ENCODE assay signal across 9 mouse cellular contexts in genomic region chr11:107026554-107027430, GRCm38 (mm10). TPM values are rescaled to one million over a fixed set of nuclear protein-coding genes. Genes with fewer than 3 reads are reported as not detected.
DNase-seq lines count a peak whose midpoint lies in the region; ATAC-seq lines count a peak whose summit lies in the region.
"Had no signal": no experiment of that assay in that cellular context is flagged by ENCODE, and none has a peak within 500 bp of the region (broad histone marks: within the 10 kb centered on the region; RNA-seq: fewer than 3 reads in every experiment).

No protein-coding gene starts in this region.

- no peak for ATAC-seq in heart, embryonic 11.5 days (replicated peaks; ENCODE audit: insufficient number of reproducible peaks, low FRiP score, low TSS enrichment)
- ATAC-seq in hindbrain, embryonic 13.5 days (ENCODE audit: low FRiP score) = no peak
- ATAC-seq in midbrain, embryonic 13.5 days = no peak

- no peaks in the 10 kb centered on the region for H3K36me3 ChIP-seq in heart, embryonic 11.5 days (ENCODE audit: control insufficient read depth, insufficient read depth, low read length)
- H3K36me3 ChIP-seq in hindbrain, embryonic 13.5 days = no peaks in the 10 kb centered on the region
- no peaks in the 10 kb centered on the region for H3K36me3 ChIP-seq in midbrain, embryonic 13.5 days

- H3K9ac ChIP-seq in heart, embryonic 11.5 days (ENCODE audit: low read depth, low read length) = peak overlapping the region; percentile 73; the same call in 1 of the 2 replicates
- no peak overlapping the region for H3K9ac ChIP-seq in hindbrain, embryonic 13.5 days
- peak overlapping the region; percentile 76; the same call in 1 of the 2 replicates for H3K9ac ChIP-seq in midbrain, embryonic 13.5 days (replicated peaks)

- no peak for DNase-seq in heart, postnatal 4 days
- DNase-seq in urinary bladder, postnatal 10 days (ENCODE audit: low spot score) = no peak
- no peak for DNase-seq in gastrocnemius, postnatal 4 days (ENCODE audit: low spot score in 2 of 2)
- DNase-seq in gastrocnemius, postnatal 25 days = no peak

- H3K4me2 ChIP-seq in heart, embryonic 11.5 days = peak overlapping the region; percentile 97
- peak overlapping the region; percentile 90 for H3K4me2 ChIP-seq in hindbrain, embryonic 13.5 days
- H3K4me2 ChIP-seq in midbrain, embryonic 13.5 days (replicated peaks) = peak overlapping the region; percentile 74

- H3K27ac ChIP-seq in heart, embryonic 11.5 days (ENCODE audit: low read depth, low read length) = no peak overlapping the region
- no peak overlapping the region for H3K27ac ChIP-seq in brown adipose tissue, adult 24 weeks (replicated peaks; ENCODE audit: low read depth, low read length)
- H3K27ac ChIP-seq in hindbrain, embryonic 13.5 days = no peak overlapping the region
- H3K27ac ChIP-seq in midbrain, embryonic 13.5 days = no peak overlapping the region

- peaks cover 3% of the 10 kb centered on the region; the same call in 1 of the 2 replicates for H3K27me3 ChIP-seq in heart, embryonic 11.5 days (ENCODE audit: control insufficient read depth, insufficient read depth, low read length)
- H3K27me3 ChIP-seq in hindbrain, embryonic 13.5 days = 0 out of 2 replicates have a peak, but pooled peaks cover 6% of the 10 kb centered on the region
- H3K27me3 ChIP-seq in midbrain, embryonic 13.5 days = 0 out of 2 replicates have a peak, but pooled peaks cover 2% of the 10 kb centered on the region
- H3K27me3 ChIP-seq: Patski had no signal

- peak overlapping the region; percentile 69 for H3K4me3 ChIP-seq in heart, embryonic 11.5 days (ENCODE audit: low read depth, low read length)
- peak overlapping the region; percentile 90 for H3K4me3 ChIP-seq in brown adipose tissue, adult 24 weeks (ENCODE audit: insufficient read depth, low read depth, low read length)
- H3K4me3 ChIP-seq in hindbrain, embryonic 13.5 days = peak overlapping the region; percentile 60
- peak overlapping the region; percentile 63 for H3K4me3 ChIP-seq in midbrain, embryonic 13.5 days (replicated peaks)

- 12% methylated on average over 12 of the region's 12 CpGs for WGBS in heart, embryonic 11.5 days (ENCODE audit: insufficient replicate concordance)
- 6% methylated on average over 12 of the region's 12 CpGs for WGBS in hindbrain, embryonic 13.5 days
- WGBS in midbrain, embryonic 13.5 days = 12% methylated on average over 12 of the region's 12 CpGs

- H3K4me1 ChIP-seq in heart, embryonic 11.5 days (ENCODE audit: control insufficient read depth, insufficient read depth, low read length) = 0 out of 2 replicates have a peak, but pooled peaks cover 4% of the 10 kb centered on the region
- H3K4me1 ChIP-seq in brown adipose tissue, adult 24 weeks (ENCODE audit: control insufficient read depth, insufficient read depth, insufficient read length, low read length) = peaks cover 4% of the 10 kb centered on the region; the same call in 1 of the 2 replicates
- peaks cover 37% of the 10 kb centered on the region for H3K4me1 ChIP-seq in hindbrain, embryonic 13.5 days (replicated peaks)
- H3K4me1 ChIP-seq in midbrain, embryonic 13.5 days (replicated peaks) = peaks cover 42% of the 10 kb centered on the region

- no peaks in the 10 kb centered on the region for H3K9me3 ChIP-seq in heart, embryonic 11.5 days (replicated peaks; ENCODE audit: control insufficient read depth, low read length)
- no peaks in the 10 kb centered on the region for H3K9me3 ChIP-seq in hindbrain, embryonic 13.5 days
- H3K9me3 ChIP-seq in midbrain, embryonic 13.5 days = no peaks in the 10 kb centered on the region

RNA-seq across cellular contexts. Expression of gene 1810010H24Rik, which starts 1.3 kb away (rescaled TPM):
- 1.7 and 2.8 TPM in 2 replicates for polyA plus RNA-seq in heart, embryonic 11.5 days (2014; fragmentation: Nextera tagmentation; extraction: Ambion mirVana)
- 1 to 10 TPM; 3.7 to 4.0 TPM for total RNA-seq in heart, postnatal 4 days (2021)
- polyA plus RNA-seq in brown adipose tissue, adult 24 weeks (2012; ENCODE audit: insufficient read depth, insufficient read length, missing spikeins) = 2.5 and 2.8 TPM in 2 replicates
- 5.4 and 5.6 TPM in 2 replicates for polyA plus RNA-seq in hindbrain, embryonic 13.5 days (2015; fragmentation: Nextera tagmentation; extraction: Ambion mirVana)
- 4.6 and 5.6 TPM in 2 replicates for polyA plus RNA-seq in midbrain, embryonic 13.5 days (2015; fragmentation: Nextera tagmentation; extraction: Ambion mirVana)
- total RNA-seq in gastrocnemius, postnatal 4 days (2021) = 1 to 10 TPM; 3.2 to 4.5 TPM
- 1 to 10 TPM in 1 of 2 experiments, under 1 TPM in 1; 0.92 to 1.4 TPM for total RNA-seq in gastrocnemius, postnatal 25 days (2021)

RNA-seq across cellular contexts. Expression of gene Kpna2, which starts 27.5 kb away (rescaled TPM):
- 342 and 382 TPM in 2 replicates for polyA plus RNA-seq in heart, embryonic 11.5 days (2014; fragmentation: Nextera tagmentation; extraction: Ambion mirVana)
- total RNA-seq in heart, postnatal 4 days (2021) = 100 to 1,000 TPM; 179 to 190 TPM
- 11.1 and 13.8 TPM in 2 replicates for polyA plus RNA-seq in brown adipose tissue, adult 24 weeks (2012; ENCODE audit: insufficient read depth, insufficient read length, missing spikeins)
- polyA plus RNA-seq in hindbrain, embryonic 13.5 days (2015; fragmentation: Nextera tagmentation; extraction: Ambion mirVana) = 189 TPM in 2 replicates
- 288 and 305 TPM in 2 replicates for polyA plus RNA-seq in midbrain, embryonic 13.5 days (2015; fragmentation: Nextera tagmentation; extraction: Ambion mirVana)
- total RNA-seq in gastrocnemius, postnatal 4 days (2021) = 10 to 100 TPM; 42.4 to 47.1 TPM
- 10 to 100 TPM; 10.9 to 17.1 TPM for total RNA-seq in gastrocnemius, postnatal 25 days (2021)

Comparison
In these comparisons a context has a peak if more than half of its experiments do, and no peak if none do; other contexts are left out.
1. RNA of gene Kpna2, which starts 27.5 kb away (polyA plus RNA-seq): 342 to 382 TPM in heart, embryonic 11.5 days, 288 to 305 TPM in midbrain, embryonic 13.5 days and 189 TPM in hindbrain, embryonic 13.5 days; 11.1 to 13.8 TPM in brown adipose tissue, adult 24 weeks; every median in the first group is over 10 times any median in the second.
2. Peak in every context shown above with its lines, with median percentiles within 50 percentile points of each other: H3K4me2 ChIP-seq and H3K4me3 ChIP-seq.